Mouse (Mus musculus): ENCODE data around the gene Gstz1. TPM values are rescaled to one million over a fixed set of nuclear protein-coding genes. Genes with fewer than 3 reads are reported as not detected.
"Not testable (repeated sequence)": the region's sequence is repeated elsewhere in the genome, so short reads cannot be mapped to it uniquely, and the experiment has no call there.

Gstz1 gene
- polyA plus RNA-seq, 1 experiment from 2014 or later, result 36.9 TPM

DNA sequence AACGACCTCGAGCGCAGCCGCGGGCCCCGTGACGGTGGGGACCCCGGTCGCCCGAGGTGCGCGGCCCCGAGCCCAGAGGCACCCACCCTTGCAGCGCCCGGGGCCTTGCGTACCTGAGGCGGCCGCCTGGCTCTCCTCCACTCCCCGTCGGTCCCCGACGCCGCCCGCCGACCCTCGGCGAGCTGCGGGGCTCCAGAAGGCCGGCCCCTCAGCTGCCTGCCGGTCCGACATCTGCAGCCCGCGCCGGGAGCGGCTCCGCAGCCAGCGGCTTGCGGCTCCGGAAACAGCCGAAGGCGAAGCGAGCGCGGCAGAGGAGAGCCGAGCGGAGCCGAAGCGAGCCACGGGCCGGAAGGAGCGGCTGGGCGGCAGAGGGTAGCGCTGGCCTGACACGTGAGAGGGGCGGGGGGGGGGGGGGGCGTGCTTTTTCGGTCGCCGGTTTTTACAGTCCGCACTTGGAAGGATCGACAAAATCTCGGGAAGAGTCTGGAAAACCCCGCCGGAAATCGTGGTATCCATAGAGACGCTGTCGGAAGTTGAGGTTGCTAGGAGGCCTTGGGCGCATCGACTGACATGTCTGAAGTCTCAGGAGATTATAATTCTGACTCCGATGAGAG, 53.1 kb downstream of the Gstz1 start, which contains the start of gene Tmed8:
Gene Tmed8 (minus strand): TSS at position 482 of the 614 bp plus-strand sequence.
- H3K36me3 ChIP-seq (replicated peaks; ENCODE audit: control insufficient read depth, insufficient read depth, low read depth, low read length), result no peaks in the 10 kb centered on the region
- DNase-seq (ENCODE audit: low spot score) (peak; percentile 91), ATAC-seq (replicated peaks; ENCODE audit: insufficient number of reproducible peaks, low FRiP score, low TSS enrichment, low read depth) (peak; percentile 94)
- H3K4me2 ChIP-seq (ENCODE audit: low read depth, low read length), result peak within 1 kb of the TSS; percentile 91
- peak within 1 kb of the TSS; percentile 44; the same call in 1 of the 2 replicates for H3K27ac ChIP-seq (replicated peaks; ENCODE audit: low read depth, low read length)
- peak within 1 kb of the TSS; percentile 76 for H3K4me3 ChIP-seq (ENCODE audit: low read depth, low read length)
- no peaks in the 10 kb centered on the region for H3K27me3 ChIP-seq (ENCODE audit: control insufficient read depth, insufficient read depth, low read length)
- WGBS, result under 1% methylated on average over 59 of the region's 70 CpGs
- no peaks in the 10 kb centered on the region for H3K4me1 ChIP-seq (ENCODE audit: control insufficient read depth, insufficient read depth, low read length)
- H3K9me3 ChIP-seq (replicated peaks; ENCODE audit: control insufficient read depth, low read length), result no peaks in the 10 kb centered on the region
- peak within 1 kb of the TSS; percentile 84 for H3K9ac ChIP-seq (replicated peaks; ENCODE audit: low read length)

DNA sequence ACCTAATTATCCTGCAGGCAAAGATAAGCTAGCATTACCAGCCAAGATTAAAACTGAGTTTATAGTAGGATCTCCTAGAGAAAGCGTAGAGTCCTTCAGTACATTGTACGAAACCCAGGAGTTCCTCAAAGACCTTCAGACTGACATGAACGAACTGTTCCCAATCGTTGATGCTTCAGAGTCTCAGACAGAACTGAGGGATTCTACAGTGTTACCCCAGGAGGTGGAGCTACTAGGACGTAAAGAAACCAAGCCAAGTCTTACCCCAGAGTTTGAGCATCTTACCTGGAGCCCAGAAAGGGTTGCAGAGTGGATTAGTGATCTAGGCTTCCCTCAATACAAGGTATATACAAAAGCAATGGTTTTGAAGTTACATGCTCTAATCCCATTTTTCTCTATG, 54.7 kb downstream of the Gstz1 start:
- no peaks in the 10 kb centered on the region for H3K4me1 ChIP-seq (ENCODE audit: control insufficient read depth, insufficient read depth, low read length)
- no peaks in the 10 kb centered on the region for H3K27me3 ChIP-seq (ENCODE audit: control insufficient read depth, insufficient read depth, low read length)
- 73% methylated on average over 5 of the region's 5 CpGs for WGBS
- H3K9ac ChIP-seq (replicated peaks; ENCODE audit: low read length), result no peak overlapping the region
- H3K4me3 ChIP-seq (ENCODE audit: low read depth, low read length), result no peak overlapping the region
- no peaks in the 10 kb centered on the region for H3K36me3 ChIP-seq (replicated peaks; ENCODE audit: control insufficient read depth, insufficient read depth, low read depth, low read length)
- no peak overlapping the region for H3K27ac ChIP-seq (replicated peaks; ENCODE audit: low read depth, low read length)
- no peak for ATAC-seq (replicated peaks; ENCODE audit: insufficient number of reproducible peaks, low FRiP score, low TSS enrichment, low read depth)
- H3K9me3 ChIP-seq (replicated peaks; ENCODE audit: control insufficient read depth, low read length), result no peaks in the 10 kb centered on the region
- no peak for DNase-seq (ENCODE audit: low spot score)
- H3K4me2 ChIP-seq (ENCODE audit: low read depth, low read length), result no peak overlapping the region

DNA sequence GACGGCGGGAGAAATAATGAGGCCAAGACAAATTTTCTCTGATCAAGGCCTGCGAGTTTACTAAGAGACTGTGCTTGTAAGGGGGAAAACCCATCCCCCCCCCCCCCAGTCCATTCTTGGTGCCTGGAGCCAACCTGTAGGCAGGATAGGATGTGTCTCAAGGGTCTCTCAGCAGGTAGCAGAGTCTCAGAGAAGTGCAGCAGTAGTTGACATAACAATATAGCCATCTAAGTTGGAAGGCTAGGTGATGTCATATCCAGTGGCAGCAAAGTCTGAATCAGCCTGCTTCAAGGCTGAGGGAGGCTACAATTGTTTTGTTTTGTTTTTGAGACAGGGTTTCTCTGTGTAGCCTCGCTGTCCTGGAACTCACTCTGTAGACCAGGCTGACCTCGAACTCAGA, 58.8 kb downstream of the Gstz1 start:
- not testable (repeated sequence) for H3K36me3 ChIP-seq (replicated peaks; ENCODE audit: control insufficient read depth, insufficient read depth, low read depth, low read length); H3K4me3 ChIP-seq (ENCODE audit: low read depth, low read length); H3K9ac ChIP-seq (replicated peaks; ENCODE audit: low read length); H3K4me2 ChIP-seq (ENCODE audit: low read depth, low read length); DNase-seq (ENCODE audit: low spot score); H3K4me1 ChIP-seq (ENCODE audit: control insufficient read depth, insufficient read depth, low read length); H3K9me3 ChIP-seq (replicated peaks; ENCODE audit: control insufficient read depth, low read length); H3K27ac ChIP-seq (replicated peaks; ENCODE audit: low read depth, low read length); H3K27me3 ChIP-seq (ENCODE audit: control insufficient read depth, insufficient read depth, low read length); ATAC-seq (replicated peaks; ENCODE audit: insufficient number of reproducible peaks, low FRiP score, low TSS enrichment, low read depth)
- 89% methylated on average over 5 of the region's 5 CpGs for WGBS

DNA sequence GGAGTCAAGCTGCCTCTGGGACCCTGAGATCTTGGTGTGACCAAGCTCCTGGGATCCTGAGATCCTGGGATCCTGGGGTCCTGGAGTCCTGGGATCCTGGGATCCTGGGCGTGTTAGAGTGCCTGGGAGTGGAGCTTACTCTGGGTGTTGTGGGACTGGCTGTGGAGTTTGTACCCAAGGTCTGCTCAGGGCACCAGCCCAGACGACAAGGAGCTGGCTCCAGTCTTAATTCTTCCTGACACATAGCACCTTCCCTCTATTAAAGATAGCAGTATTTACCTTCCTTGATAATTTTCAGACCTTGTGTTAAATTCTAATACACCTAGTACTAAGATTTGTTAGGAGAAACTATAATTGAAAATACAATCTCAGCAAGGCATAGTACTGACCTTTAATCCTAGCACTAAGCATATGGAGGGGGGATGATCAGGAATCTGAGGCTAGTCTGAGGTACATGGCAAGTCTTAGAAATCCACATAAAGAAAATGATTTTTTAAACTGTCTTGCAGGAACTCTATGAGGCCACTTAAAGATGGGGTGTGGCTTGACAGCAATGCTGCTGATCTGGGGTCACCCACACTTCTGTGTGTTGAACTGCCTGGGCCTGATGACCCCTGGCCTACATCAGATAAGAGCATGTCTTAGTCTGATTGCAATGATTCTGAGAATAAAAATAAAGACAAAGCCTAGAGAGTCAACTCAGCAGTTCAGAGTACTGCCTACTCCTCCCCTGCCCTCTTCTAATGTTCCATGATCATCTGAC, 66.1 kb downstream of the Gstz1 start:
- Histone ChIP-seq H3K4me1 (ENCODE audit: control insufficient read depth, insufficient read depth, low read length) (no peaks in the 10 kb centered on the region), H3K27ac (replicated peaks; ENCODE audit: low read depth, low read length) (no peak overlapping the region), H3K9ac (replicated peaks; ENCODE audit: low read length) (no peak overlapping the region), H3K27me3 (ENCODE audit: control insufficient read depth, insufficient read depth, low read length) (no peaks in the 10 kb centered on the region), H3K4me3 (ENCODE audit: low read depth, low read length) (no peak overlapping the region), H3K36me3 (replicated peaks; ENCODE audit: control insufficient read depth, insufficient read depth, low read depth, low read length) (no peaks in the 10 kb centered on the region), H3K4me2 (ENCODE audit: low read depth, low read length) (no peak overlapping the region), H3K9me3 (replicated peaks; ENCODE audit: control insufficient read depth, low read length) (no peaks in the 10 kb centered on the region)
- DNase-seq (ENCODE audit: low spot score) (no peak), ATAC-seq (replicated peaks; ENCODE audit: insufficient number of reproducible peaks, low FRiP score, low TSS enrichment, low read depth) (no peak)
- 67% methylated on average over 2 of the region's 2 CpGs for WGBS

Other genes starting within 250 kb of the Gstz1 start
- gene Cipc, start 200.1 kb upstream of the Gstz1 start, polyA plus RNA-seq (2014; fragmentation: Nextera tagmentation; extraction: Ambion mirVana), result 30.8 and 33.5 TPM in 2 replicates
- gene Zdhhc22, start 156.7 kb upstream of the Gstz1 start, polyA plus RNA-seq (2014; fragmentation: Nextera tagmentation; extraction: Ambion mirVana), result 0.57 and 0.72 TPM in 2 replicates
- 0.14 and 0.18 TPM in 2 replicates for gene Tmem63c, start 125.8 kb upstream of the Gstz1 start, polyA plus RNA-seq (2014; fragmentation: Nextera tagmentation; extraction: Ambion mirVana)
- not detected in 2 replicates for gene Ngb, start 44.6 kb upstream of the Gstz1 start, polyA plus RNA-seq (2014; fragmentation: Nextera tagmentation; extraction: Ambion mirVana)
- gene Pomt2, start 803 bp downstream of the Gstz1 start, polyA plus RNA-seq (2014; fragmentation: Nextera tagmentation; extraction: Ambion mirVana), result 14.3 and 15.1 TPM in 2 replicates
- gene Samd15, start 52.6 kb downstream of the Gstz1 start, polyA plus RNA-seq (2014; fragmentation: Nextera tagmentation; extraction: Ambion mirVana), result 0.81 and 1.4 TPM in 2 replicates
- gene Tmed8, start 53.3 kb downstream of the Gstz1 start, polyA plus RNA-seq (2014; fragmentation: Nextera tagmentation; extraction: Ambion mirVana), result 2.8 and 2.9 TPM in 2 replicates
- gene Noxred1, start 91.6 kb downstream of the Gstz1 start, polyA plus RNA-seq (2014; fragmentation: Nextera tagmentation; extraction: Ambion mirVana), result 0.67 and 0.72 TPM in 2 replicates
- 61.9 and 62.0 TPM in 2 replicates for gene Vipas39, start 119.1 kb downstream of the Gstz1 start, polyA plus RNA-seq (2014; fragmentation: Nextera tagmentation; extraction: Ambion mirVana)
- 245 and 266 TPM in 2 replicates for gene Ahsa1, start 119.3 kb downstream of the Gstz1 start, polyA plus RNA-seq (2014; fragmentation: Nextera tagmentation; extraction: Ambion mirVana)
- 0.34 and 0.98 TPM in 2 replicates for gene Ism2, start 152.5 kb downstream of the Gstz1 start, polyA plus RNA-seq (2014; fragmentation: Nextera tagmentation; extraction: Ambion mirVana)
- 65.0 and 66.1 TPM in 2 replicates for gene Sptlc2, start 241.2 kb downstream of the Gstz1 start, polyA plus RNA-seq (2014; fragmentation: Nextera tagmentation; extraction: Ambion mirVana)

Measured in embryonic facial prominence, embryonic 11.5 days (tissue).